10 mouse cellular contexts compared by ENCODE assay signal in the genomic region with DNA sequence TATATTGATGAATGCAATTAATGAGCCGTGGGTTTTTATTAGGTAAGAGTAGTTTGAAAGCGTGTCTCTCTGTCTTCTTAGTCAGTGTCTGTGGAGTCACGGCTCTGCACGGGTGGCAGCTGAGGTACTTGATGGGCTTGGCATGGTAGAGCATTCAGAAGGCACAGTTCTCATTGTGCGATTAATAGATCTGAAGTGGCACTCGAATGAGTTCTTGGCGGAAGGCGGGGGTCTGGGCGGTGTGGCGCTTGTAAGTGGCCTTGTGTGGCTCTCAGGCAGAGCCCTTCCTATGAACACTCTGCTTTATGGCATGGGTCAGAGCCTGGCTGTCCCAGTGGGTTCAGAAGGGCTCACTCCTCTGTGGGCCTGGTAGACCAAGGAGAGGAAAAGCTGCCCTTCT. TPM values are rescaled to one million over a fixed set of nuclear protein-coding genes. Genes with fewer than 3 reads are reported as not detected.
A peak's percentile ranks its signal among the peaks of the same experiment; 100 is the strongest.
DNase-seq lines count a peak whose midpoint lies in the region; ATAC-seq and TF ChIP-seq lines count a peak whose summit lies in the region.
"Had no signal": no experiment of that assay in that cellular context is flagged by ENCODE, and none has a peak within 500 bp of the region (broad histone marks: within the 10 kb centered on the region; RNA-seq: fewer than 3 reads in every experiment).

No protein-coding gene starts in this region.

- no peak overlapping the region for H3K4me3 ChIP-seq in heart, adult 2 months
- no peak overlapping the region for H3K4me3 ChIP-seq in heart, embryonic 11.5 days (ENCODE audit: low read depth, low read length)
- H3K4me3 ChIP-seq in heart, embryonic 13.5 days: no peak overlapping the region
- H3K4me3 ChIP-seq in lung, embryonic 14.5 days (ENCODE audit: low read depth, low read length): no peak overlapping the region

- TF ChIP-seq POLR2A in heart, adult 2 months (IDR thresholded peaks at IDR 0.05; ENCODE audit: insufficient read depth, low read depth, low read length): no peak
- TF ChIP-seq POLR2A in brain, embryonic 14.5 days (IDR thresholded peaks at IDR 0.05; ENCODE audit: borderline replicate concordance, extremely low read depth, insufficient read depth, insufficient read length, poor library complexity, severe bottlenecking): no peak

- H3K4me1 ChIP-seq in heart, adult 2 months (ENCODE audit: control insufficient read depth, insufficient read depth, low read length): peaks cover 41% of the 10 kb centered on the region
- H3K4me1 ChIP-seq in heart, embryonic 11.5 days (ENCODE audit: control insufficient read depth, insufficient read depth, low read length): peaks cover 77% of the 10 kb centered on the region
- peaks cover 94% of the 10 kb centered on the region for H3K4me1 ChIP-seq in heart, embryonic 13.5 days
- peaks cover 29% of the 10 kb centered on the region for H3K4me1 ChIP-seq in lung, embryonic 14.5 days (ENCODE audit: insufficient read depth)

- 0 out of 2 replicates have a peak, but pooled peaks have one; percentile 40 for TF ChIP-seq EP300 in heart, adult 2 months (IDR thresholded peaks at IDR 0.05; ENCODE audit: insufficient read depth, low read depth, low read length)

- WGBS in heart, adult 2 months: 61% methylated on average over 10 of the region's 10 CpGs
- WGBS in heart, embryonic 11.5 days (ENCODE audit: insufficient replicate concordance): 78% methylated on average over 10 of the region's 10 CpGs
- WGBS in heart, embryonic 13.5 days: 65% methylated on average over 10 of the region's 10 CpGs
- WGBS in lung, embryonic 14.5 days: 54% methylated on average over 10 of the region's 10 CpGs

- no peak overlapping the region for H3K9ac ChIP-seq in heart, adult 2 months (ENCODE audit: low read depth, low read length)
- no peak overlapping the region for H3K9ac ChIP-seq in heart, embryonic 11.5 days (ENCODE audit: low read depth, low read length)
- peak overlapping the region; percentile 12; the same call in 1 of the 2 replicates for H3K9ac ChIP-seq in heart, embryonic 13.5 days
- no peak overlapping the region for H3K9ac ChIP-seq in lung, embryonic 14.5 days

- TF ChIP-seq CTCF in heart, adult 2 months (IDR thresholded peaks at IDR 0.05): no peak
- no peak for TF ChIP-seq CTCF in brain, embryonic 14.5 days (IDR thresholded peaks at IDR 0.05; ENCODE audit: borderline replicate concordance, extremely low read depth, insufficient read depth, insufficient read length)
- no peak for TF ChIP-seq CTCF in lung, embryonic 14.5 days (IDR thresholded peaks at IDR 0.05; ENCODE audit: low read depth)

- no peak overlapping the region for H3K27ac ChIP-seq in heart, adult 2 months
- H3K27ac ChIP-seq in heart, embryonic 11.5 days (ENCODE audit: low read depth, low read length): no peak overlapping the region
- no peak overlapping the region for H3K27ac ChIP-seq in heart, embryonic 13.5 days (replicated peaks)
- H3K27ac ChIP-seq in lung, embryonic 14.5 days (ENCODE audit: low read depth): no peak overlapping the region; the same call in 1 of the 2 replicates
- H3K27ac ChIP-seq: stomach, postnatal 0 days had no signal

- no peaks in the 10 kb centered on the region for H3K27me3 ChIP-seq in heart, adult 2 months (ENCODE audit: control insufficient read depth, insufficient read depth, low read length)
- no peaks in the 10 kb centered on the region for H3K27me3 ChIP-seq in heart, embryonic 11.5 days (ENCODE audit: control insufficient read depth, insufficient read depth, low read length)
- H3K27me3 ChIP-seq in heart, embryonic 13.5 days (replicated peaks): no peaks in the 10 kb centered on the region
- no peaks in the 10 kb centered on the region for H3K27me3 ChIP-seq in lung, embryonic 14.5 days (ENCODE audit: insufficient read depth, low read length)

- intact Hi-C loops in heart, adult 2 months (cut with DNase I): no loop called here

- no peaks in the 10 kb centered on the region for H3K36me3 ChIP-seq in heart, adult 2 months (ENCODE audit: control insufficient read depth, insufficient read depth, low read length)
- H3K36me3 ChIP-seq in heart, embryonic 11.5 days (ENCODE audit: control insufficient read depth, insufficient read depth, low read length): no peaks in the 10 kb centered on the region
- no peaks in the 10 kb centered on the region for H3K36me3 ChIP-seq in heart, embryonic 13.5 days
- no peaks in the 10 kb centered on the region for H3K36me3 ChIP-seq in lung, embryonic 14.5 days (ENCODE audit: insufficient read depth)

- H3K9me3 ChIP-seq in heart, embryonic 11.5 days (replicated peaks; ENCODE audit: control insufficient read depth, low read length): no peaks in the 10 kb centered on the region
- H3K9me3 ChIP-seq in heart, embryonic 13.5 days: no peaks in the 10 kb centered on the region
- no peaks in the 10 kb centered on the region for H3K9me3 ChIP-seq in lung, embryonic 14.5 days (ENCODE audit: low read depth, low read length)

- H3K4me2 ChIP-seq in heart, embryonic 11.5 days: no peak overlapping the region
- peak overlapping the region; percentile 69 for H3K4me2 ChIP-seq in heart, embryonic 13.5 days
- peak overlapping the region; percentile 28; the same call in 1 of the 2 replicates for H3K4me2 ChIP-seq in lung, embryonic 14.5 days

- H3K79me2 ChIP-seq in heart, adult 2 months (replicated peaks; ENCODE audit: control insufficient read depth, insufficient read depth, low read length): peaks cover 14% of the 10 kb centered on the region

- DNase-seq in heart, adult 2 months: peak; percentile 33 to 62
- peak; percentile 87 for DNase-seq in brain, embryonic 14.5 days (ENCODE audit: low read depth)
- peak; percentile 67 for DNase-seq in lung, embryonic 14.5 days
- no peak for DNase-seq in layer of hippocampus, postnatal 14 days (ENCODE audit: low spot score in 2 of 2)
- DNase-seq in testis, postnatal 10 days (ENCODE audit: low spot score): no peak
- no peak for DNase-seq in kidney, postnatal 25 days

- no peak for ATAC-seq in heart, embryonic 11.5 days (replicated peaks; ENCODE audit: insufficient number of reproducible peaks, low FRiP score, low TSS enrichment)
- ATAC-seq in heart, embryonic 13.5 days (ENCODE audit: extremely low read depth, insufficient number of reproducible peaks, low FRiP score, low TSS enrichment): no peak
- ATAC-seq in lung, embryonic 14.5 days (ENCODE audit: insufficient read depth): peak; percentile 58; the same call in 1 of the 2 replicates
- ATAC-seq: intestine, embryonic 16.5 days had no signal

RNA-seq across cellular contexts. Expression of gene Arid1b, which starts 14.1 kb away (rescaled TPM):
- total RNA-seq in heart, adult 2 months (2021): 10 to 100 TPM; 26.8 to 27.8 TPM
- polyA plus RNA-seq in heart, adult 2 months (2012; rRNA removed): 11.1 and 11.8 TPM in 2 replicates
- polyA plus RNA-seq in heart, embryonic 11.5 days (2014; fragmentation: Nextera tagmentation; extraction: Ambion mirVana): 7.4 and 8.2 TPM in 2 replicates
- 22.0 and 41.6 TPM in 2 replicates for polyA plus RNA-seq in brain, embryonic 14.5 days (2012; rRNA removed)
- polyA plus RNA-seq in heart, embryonic 13.5 days (2015; fragmentation: Nextera tagmentation; extraction: Ambion mirVana): 5.0 and 5.2 TPM in 2 replicates
- 17.3 and 17.4 TPM in 2 replicates for polyA plus RNA-seq in lung, embryonic 14.5 days (2014; fragmentation: Nextera tagmentation; extraction: Ambion mirVana)
- total RNA-seq in layer of hippocampus, postnatal 14 days (2021): 10 to 100 TPM; 83.5 to 95.2 TPM

Comparison
In these comparisons a context has a peak if more than half of its experiments do, and no peak if none do; other contexts are left out.
1. DNase-seq: peak in heart, adult 2 months (2 of 2), brain, embryonic 14.5 days (single experiment) and lung, embryonic 14.5 days (single experiment); none in layer of hippocampus, postnatal 14 days (0 of 2), testis, postnatal 10 days (single experiment) and kidney, postnatal 25 days (0 of 2).